Mouse (Mus musculus): Measurements from ENCODE around the gene Sept11.

GRCm38 (mm10) chr5:93051951-93052350, 41.3 kb upstream of the Sept11 start:
- TF ChIP-seq GATA1 (IDR thresholded peaks at IDR 0.05; ENCODE audit: low read length) (no peak), TAL1 (IDR thresholded peaks at IDR 0.05; ENCODE audit: low read length) (no peak)

All from erythroblast, embryonic 14.5 days (primary cell).